Mouse (Mus musculus) liver, adult 2 months (tissue): ENCODE data around the gene Tshr.

ENCODE experiments used
- CTCF ChIP-seq: fragments of 200-500 bp; IDR thresholded peaks from 2 replicates; pipeline ENCODE4 v1.5.1; 2011; ENCODE audit warnings: low read depth, low read length, control low read depth
- POLR2A ChIP-seq: fragments of 200-500 bp; IDR thresholded peaks from 2 replicates; pipeline ENCODE4 v1.6.1; 2011; ENCODE audit warnings: low read length, control low read depth; ENCODE audit not compliant: insufficient read depth; ENCODE audit errors: extremely low read depth

DNA sequence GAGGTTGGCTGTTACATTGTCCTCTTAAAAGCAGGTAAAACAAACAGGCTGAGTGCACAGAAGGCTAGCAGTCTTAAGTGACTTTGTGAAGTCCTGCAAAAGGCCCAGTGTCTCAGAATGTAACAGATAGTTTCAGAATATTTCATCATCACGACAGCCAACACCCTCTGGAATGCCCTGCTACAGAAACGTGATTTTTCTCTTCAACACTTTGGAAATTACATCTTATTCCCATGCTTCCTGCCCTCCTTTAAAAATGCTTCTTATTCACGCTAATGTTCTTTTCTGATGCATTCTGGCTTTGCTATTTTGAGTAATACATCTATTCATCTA lies 111.8 kb downstream of the Tshr start:
- no peak for TF ChIP-seq CTCF
- no peak for TF ChIP-seq POLR2A
